Mouse (Mus musculus) embryonic fibroblast, embryonic 13.5 days (primary cell): ENCODE measurements at regions not wholly inside any gene's neighbourhood (a gene's known extent, or its start where the extent isn't known, plus 50 kb on each side); places are given as distances from the start of the nearest gene placed in this dataset.

Source experiments
- CTCF ChIP-seq: IDR thresholded peaks from 2 replicates; pipeline ENCODE4 v1.5.1; 2011; ENCODE audit warnings: mild to moderate bottlenecking, control low read depth, low read length, moderate library complexity, borderline replicate concordance; ENCODE audit not compliant: insufficient read depth
- POLR2A ChIP-seq: IDR thresholded peaks from 2 replicates; pipeline ENCODE4 v1.6.1; 2011; ENCODE audit warnings: low read depth, mild to moderate bottlenecking, control low read depth, low read length, moderate library complexity

GRCm38 (mm10) chr15:22338941-22339340 is 209.9 kb upstream of the Cdh18 start:
- TF ChIP-seq CTCF (no peak), POLR2A (no peak)
